Mouse (Mus musculus): ENCODE data around the gene Esp3. TPM values are rescaled to one million over a fixed set of nuclear protein-coding genes. Genes with fewer than 3 reads are reported as not detected.
"Not testable (repeated sequence)": the region's sequence is repeated elsewhere in the genome, so short reads cannot be mapped to it uniquely, and the experiment has no call there.

The Esp3 gene
- not detected in 2 replicates for polyA plus RNA-seq (2012; rRNA removed)

- H3K4me1 ChIP-seq (ENCODE audit: control insufficient read depth, insufficient read depth, insufficient read length); H3K27me3 ChIP-seq (ENCODE audit: control insufficient read depth, insufficient read depth, low read length); DNase-seq (ENCODE audit: low read depth in 1 of 2, low spot score in 2 of 2); H3K36me3 ChIP-seq (ENCODE audit: control insufficient read depth, insufficient read depth, low read length); H3K27ac ChIP-seq (ENCODE audit: insufficient read depth, low read length); H3K4me3 ChIP-seq (ENCODE audit: extremely low read depth, insufficient read depth, insufficient read length): not testable (repeated sequence)
- 86% methylated on average over 1 of the region's 1 CpGs for WGBS
Observed at GRCm38 (mm10) chr17:40631775-40632174, at the start of gene Esp3. Gene Esp3, plus strand, starts transcription at chr17:40632075.

DNA sequence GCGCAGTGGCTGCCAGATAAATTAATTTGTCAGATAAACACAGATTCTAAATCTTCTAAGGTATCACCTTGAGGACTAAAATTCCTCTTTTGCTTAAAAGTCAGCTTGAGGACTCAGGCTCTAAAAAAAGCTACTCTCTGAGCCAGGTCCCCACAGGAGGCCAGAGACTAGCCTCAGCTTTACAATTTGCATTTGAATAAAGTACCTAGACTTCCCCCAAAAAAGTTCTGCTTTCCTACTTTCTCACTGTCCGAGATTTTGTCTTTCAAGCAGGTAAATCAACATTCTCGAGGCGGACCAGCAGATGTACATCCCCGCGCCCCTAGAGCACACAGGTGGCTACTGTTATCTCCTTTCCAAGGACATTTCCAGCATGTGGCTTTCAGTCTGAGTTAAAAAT lies 48.0 kb upstream of the Esp3 start:
- 65% methylated on average over 6 of the region's 6 CpGs for WGBS
- H3K27me3 ChIP-seq (ENCODE audit: control insufficient read depth, insufficient read depth, low read length); H3K4me1 ChIP-seq (ENCODE audit: control insufficient read depth, insufficient read depth, insufficient read length); H3K27ac ChIP-seq (ENCODE audit: insufficient read depth, low read length); DNase-seq (ENCODE audit: low read depth in 1 of 2, low spot score in 2 of 2); H3K36me3 ChIP-seq (ENCODE audit: control insufficient read depth, insufficient read depth, low read length); H3K4me3 ChIP-seq (ENCODE audit: extremely low read depth, insufficient read depth, insufficient read length): not testable (repeated sequence)

DNA sequence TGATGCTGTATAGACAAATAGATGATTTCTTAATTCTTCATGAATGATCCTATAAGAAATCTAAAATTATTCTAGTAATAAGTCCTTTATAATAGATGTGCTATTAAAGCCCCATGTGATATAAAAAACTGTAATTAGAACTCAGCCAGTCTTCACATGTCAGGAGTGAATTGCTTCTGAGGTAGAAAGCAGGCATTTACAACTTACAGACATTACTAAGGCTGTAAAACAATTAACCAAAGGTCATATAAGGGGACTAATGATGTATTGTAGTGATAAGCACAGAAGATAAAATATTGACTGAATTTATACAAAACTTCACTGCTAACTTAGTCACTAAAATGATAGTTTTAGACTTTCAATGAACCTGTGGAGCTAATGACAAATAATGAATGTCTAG lies 40.6 kb upstream of the Esp3 start:
- no peak overlapping the region for H3K4me3 ChIP-seq (ENCODE audit: extremely low read depth, insufficient read depth, insufficient read length)
- no peak overlapping the region for H3K27ac ChIP-seq (ENCODE audit: insufficient read depth, low read length)
- H3K36me3 ChIP-seq (ENCODE audit: control insufficient read depth, insufficient read depth, low read length), result no peaks in the 10 kb centered on the region
- TF ChIP-seq CTCF (IDR thresholded peaks at IDR 0.05; ENCODE audit: extremely low read depth, insufficient read depth, insufficient read length, insufficient replicate concordance) (no peak), POLR2A (IDR thresholded peaks at IDR 0.05; ENCODE audit: low read depth, low read length) (no peak)
- DNase-seq (ENCODE audit: low read depth in 1 of 2, low spot score in 2 of 2), result no peak
- no peaks in the 10 kb centered on the region for H3K27me3 ChIP-seq (ENCODE audit: control insufficient read depth, insufficient read depth, low read length)
- H3K4me1 ChIP-seq (ENCODE audit: control insufficient read depth, insufficient read depth, insufficient read length), result no peaks in the 10 kb centered on the region

GRCm38 (mm10) chr17:40598294-40598693 lies 33.6 kb upstream of the Esp3 start, which contains the start of gene Esp4:
Gene Esp4, plus strand, starts transcription at chr17:40598594.
- Histone ChIP-seq H3K27ac (ENCODE audit: insufficient read depth, low read length) (no peak within 1 kb of the TSS), H3K4me3 (ENCODE audit: extremely low read depth, insufficient read depth, insufficient read length) (no peak within 1 kb of the TSS), H3K4me1 (ENCODE audit: control insufficient read depth, insufficient read depth, insufficient read length) (no peaks in the 10 kb centered on the region), H3K27me3 (ENCODE audit: control insufficient read depth, insufficient read depth, low read length) (no peaks in the 10 kb centered on the region), H3K36me3 (ENCODE audit: control insufficient read depth, insufficient read depth, low read length) (no peaks in the 10 kb centered on the region)
- TF ChIP-seq POLR2A (IDR thresholded peaks at IDR 0.05; ENCODE audit: low read depth, low read length) (no peak), CTCF (IDR thresholded peaks at IDR 0.05; ENCODE audit: extremely low read depth, insufficient read depth, insufficient read length, insufficient replicate concordance) (no peak)
- DNase-seq (ENCODE audit: low read depth in 1 of 2, low spot score in 2 of 2), result no peak

GRCm38 (mm10) chr17:40662118-40662679 lies 30.3 kb downstream of the Esp3 start:
- H3K36me3 ChIP-seq (ENCODE audit: control insufficient read depth, insufficient read depth, low read length); H3K4me1 ChIP-seq (ENCODE audit: control insufficient read depth, insufficient read depth, insufficient read length); DNase-seq (ENCODE audit: low read depth in 1 of 2, low spot score in 2 of 2); H3K27me3 ChIP-seq (ENCODE audit: control insufficient read depth, insufficient read depth, low read length); H3K4me3 ChIP-seq (ENCODE audit: extremely low read depth, insufficient read depth, insufficient read length); H3K27ac ChIP-seq (ENCODE audit: insufficient read depth, low read length): not testable (repeated sequence)
- 54% methylated on average over 9 of the region's 9 CpGs for WGBS

DNA sequence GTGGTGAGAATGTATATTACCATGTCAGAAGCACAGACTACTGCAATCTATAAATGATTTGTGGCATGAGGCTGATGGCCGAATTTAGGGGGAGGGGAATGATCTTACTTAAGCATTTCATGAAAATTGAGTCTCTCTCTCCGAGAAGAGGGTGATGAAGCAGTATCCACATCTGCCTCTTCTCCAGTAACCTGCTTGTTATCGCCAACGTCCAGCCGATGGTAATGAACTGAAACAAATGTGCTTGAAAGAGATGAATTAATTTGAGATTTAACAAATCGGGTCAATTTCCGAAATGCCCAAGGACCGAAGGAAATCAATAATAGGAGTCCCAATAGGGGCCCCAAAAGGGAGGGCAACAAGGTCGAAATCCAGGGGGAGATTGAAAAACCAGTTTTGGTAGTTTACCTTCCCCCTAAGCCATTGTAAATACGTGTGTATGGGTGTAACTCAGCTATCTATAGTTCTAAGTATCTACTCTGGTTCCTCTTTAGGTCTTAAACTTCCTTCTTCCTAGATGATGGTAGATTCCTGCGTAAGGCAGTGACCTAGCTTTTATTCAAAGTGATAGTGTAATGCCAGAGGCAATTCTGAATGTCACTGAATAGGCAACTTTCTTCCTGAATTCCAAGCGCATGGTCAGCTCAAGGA lies 31.4 kb downstream of the Esp3 start:
- 83% methylated on average over 12 of the region's 12 CpGs for WGBS
- DNase-seq (ENCODE audit: low read depth in 1 of 2, low spot score in 2 of 2); H3K4me1 ChIP-seq (ENCODE audit: control insufficient read depth, insufficient read depth, insufficient read length); H3K36me3 ChIP-seq (ENCODE audit: control insufficient read depth, insufficient read depth, low read length); H3K27me3 ChIP-seq (ENCODE audit: control insufficient read depth, insufficient read depth, low read length); H3K4me3 ChIP-seq (ENCODE audit: extremely low read depth, insufficient read depth, insufficient read length); H3K27ac ChIP-seq (ENCODE audit: insufficient read depth, low read length): not testable (repeated sequence)

Other genes starting within 250 kb of the Esp3 start
- gene Esp8, start 112.1 kb upstream of the Esp3 start, polyA plus RNA-seq (2012; rRNA removed), result not detected in 2 replicates
- gene Esp6, start 70.6 kb upstream of the Esp3 start, polyA plus RNA-seq (2012; rRNA removed), result not detected in 2 replicates
- not detected in 2 replicates for gene Esp4, start 33.5 kb upstream of the Esp3 start, polyA plus RNA-seq (2012; rRNA removed)
- gene Esp1, start 95.0 kb downstream of the Esp3 start, polyA plus RNA-seq (2012; rRNA removed), result not detected in 2 replicates
- not detected in 2 replicates for gene Crisp2, start 174.9 kb downstream of the Esp3 start, polyA plus RNA-seq (2012; rRNA removed)
- gene Rhag, start 179.1 kb downstream of the Esp3 start, polyA plus RNA-seq (2012; rRNA removed), result 13.0 and 18.4 TPM in 2 replicates
- 1.9 and 2.0 TPM in 2 replicates for gene 9130008F23Rik, start 248.5 kb downstream of the Esp3 start, polyA plus RNA-seq (2012; rRNA removed)

Measured in spleen, adult 2 months (tissue).